21 mouse cellular contexts compared by ENCODE assay signal in the genomic region with DNA sequence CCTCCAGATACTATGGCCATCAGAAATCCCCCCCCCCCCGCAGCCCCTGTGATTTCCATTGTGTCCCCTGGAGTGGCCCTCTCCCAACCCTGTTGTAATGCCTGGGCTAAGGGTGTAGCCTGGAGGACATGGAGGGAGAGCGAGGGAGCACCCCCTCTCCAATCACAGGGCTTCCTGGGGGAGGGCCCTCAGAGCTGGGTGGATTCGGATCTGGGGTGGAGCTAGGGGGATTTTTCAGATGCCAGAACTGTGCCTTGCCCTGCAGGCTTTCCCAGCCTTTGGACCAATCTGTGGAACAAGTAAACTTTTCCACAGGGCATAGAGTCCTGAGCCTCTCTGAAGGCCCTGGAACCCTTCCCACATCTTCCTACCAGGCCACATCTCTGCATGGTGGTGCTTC.
DNase-seq lines count a peak whose midpoint lies in the region; ATAC-seq lines count a peak whose summit lies in the region.
"Had no signal": no experiment of that assay in that cellular context is flagged by ENCODE, and none has a peak within 500 bp of the region (broad histone marks: within the 10 kb centered on the region; RNA-seq: fewer than 3 reads in every experiment).

No protein-coding gene starts in this region.

- H3K27me3 ChIP-seq in lung, embryonic 15.5 days = no peaks in the 10 kb centered on the region
- H3K27me3 ChIP-seq in embryonic facial prominence, embryonic 15.5 days = no peaks in the 10 kb centered on the region
- no peaks in the 10 kb centered on the region for H3K27me3 ChIP-seq in limb, embryonic 15.5 days
- H3K27me3 ChIP-seq: forebrain, embryonic 15.5 days; hindbrain, embryonic 12.5 days had no signal

- no peak overlapping the region for H3K4me3 ChIP-seq in lung, embryonic 15.5 days
- no peak overlapping the region for H3K4me3 ChIP-seq in embryonic facial prominence, embryonic 15.5 days (replicated peaks)
- H3K4me3 ChIP-seq in limb, embryonic 15.5 days = no peak overlapping the region
- H3K4me3 ChIP-seq: forebrain, embryonic 15.5 days; hindbrain, embryonic 12.5 days; midbrain, embryonic 10.5 days had no signal

- H3K36me3 ChIP-seq in lung, embryonic 15.5 days = no peaks in the 10 kb centered on the region
- no peaks in the 10 kb centered on the region for H3K36me3 ChIP-seq in embryonic facial prominence, embryonic 15.5 days
- no peaks in the 10 kb centered on the region for H3K36me3 ChIP-seq in limb, embryonic 15.5 days
- H3K36me3 ChIP-seq: forebrain, embryonic 15.5 days; G1E; hindbrain, embryonic 12.5 days; midbrain, embryonic 10.5 days had no signal

- DNase-seq in lung, postnatal 36 days = no peak
- DNase-seq in urinary bladder, postnatal 4 days (ENCODE audit: low spot score in 2 of 2) = peak; percentile 17 to 57
- DNase-seq in urinary bladder, postnatal 25 days (ENCODE audit: low spot score) = no peak
- no peak for DNase-seq in thymus, adult 18-20 months
- no peak for DNase-seq in T-cell, adult 2 months (ENCODE audit: low spot score)
- DNase-seq: adrenal gland, adult 2 months; cerebellum, adult 8-10 months; heart, postnatal 14 days; kidney, adult 8-10 months; retina, postnatal 1 day had no signal

- no peak overlapping the region for H3K9ac ChIP-seq in lung, embryonic 15.5 days
- H3K9ac ChIP-seq in embryonic facial prominence, embryonic 15.5 days = no peak overlapping the region
- H3K9ac ChIP-seq in limb, embryonic 15.5 days = no peak overlapping the region
- H3K9ac ChIP-seq: forebrain, embryonic 15.5 days; hindbrain, embryonic 12.5 days had no signal

- peak; percentile 40 for ATAC-seq in lung, embryonic 15.5 days (ENCODE audit: borderline replicate concordance, extremely low read depth, low FRiP score, low TSS enrichment)
- 0 out of 2 replicates have a peak, but pooled peaks have one; percentile 40 for ATAC-seq in embryonic facial prominence, embryonic 15.5 days (ENCODE audit: insufficient number of reproducible peaks, low FRiP score, low TSS enrichment, low read depth)
- no peak for ATAC-seq in limb, embryonic 15.5 days (ENCODE audit: insufficient number of reproducible peaks, low FRiP score, low TSS enrichment, low read depth)
- ATAC-seq: forebrain, embryonic 15.5 days; inflammation-experienced regulatory T-cells, adult 6 months had no signal

- H3K4me1 ChIP-seq in lung, embryonic 15.5 days = peaks cover 24% of the 10 kb centered on the region; the same call in 1 of the 2 replicates
- peaks cover 39% of the 10 kb centered on the region for H3K4me1 ChIP-seq in embryonic facial prominence, embryonic 15.5 days
- H3K4me1 ChIP-seq in limb, embryonic 15.5 days = peaks cover 28% of the 10 kb centered on the region
- H3K4me1 ChIP-seq: midbrain, embryonic 10.5 days had no signal

- H3K9me3 ChIP-seq in lung, embryonic 15.5 days = no peaks in the 10 kb centered on the region
- no peaks in the 10 kb centered on the region for H3K9me3 ChIP-seq in embryonic facial prominence, embryonic 15.5 days (replicated peaks)
- H3K9me3 ChIP-seq in limb, embryonic 15.5 days = no peaks in the 10 kb centered on the region
- H3K9me3 ChIP-seq: forebrain, embryonic 15.5 days; G1E; hindbrain, embryonic 12.5 days; midbrain, embryonic 10.5 days had no signal

- H3K27ac ChIP-seq in lung, embryonic 15.5 days = no peak overlapping the region
- no peak overlapping the region for H3K27ac ChIP-seq in embryonic facial prominence, embryonic 15.5 days (replicated peaks)
- peak overlapping the region; percentile 30; the same call in 1 of the 2 replicates for H3K27ac ChIP-seq in limb, embryonic 15.5 days
- H3K27ac ChIP-seq: forebrain, embryonic 15.5 days; hindbrain, embryonic 12.5 days; macrophage; midbrain, embryonic 10.5 days had no signal

- WGBS in lung, embryonic 15.5 days = 59% methylated on average over 3 of the region's 3 CpGs
- 65% methylated on average over 3 of the region's 3 CpGs for WGBS in embryonic facial prominence, embryonic 15.5 days
- 59% methylated on average over 3 of the region's 3 CpGs for WGBS in limb, embryonic 15.5 days

- H3K4me2 ChIP-seq in lung, embryonic 15.5 days = no peak overlapping the region
- H3K4me2 ChIP-seq in embryonic facial prominence, embryonic 15.5 days (replicated peaks) = no peak overlapping the region
- no peak overlapping the region for H3K4me2 ChIP-seq in limb, embryonic 15.5 days
- H3K4me2 ChIP-seq: forebrain, embryonic 15.5 days; heart, embryonic 11.5 days; hindbrain, embryonic 12.5 days; liver, embryonic 11.5 days had no signal

Comparison
In these comparisons a context has a peak if more than half of its experiments do, and no peak if none do; other contexts are left out.
1. DNase-seq: peak in urinary bladder, postnatal 4 days (2 of 2); none in lung, postnatal 36 days (single experiment), urinary bladder, postnatal 25 days (single experiment), thymus, adult 18-20 months (0 of 2) and T-cell, adult 2 months (single experiment).